In the genomic region with DNA sequence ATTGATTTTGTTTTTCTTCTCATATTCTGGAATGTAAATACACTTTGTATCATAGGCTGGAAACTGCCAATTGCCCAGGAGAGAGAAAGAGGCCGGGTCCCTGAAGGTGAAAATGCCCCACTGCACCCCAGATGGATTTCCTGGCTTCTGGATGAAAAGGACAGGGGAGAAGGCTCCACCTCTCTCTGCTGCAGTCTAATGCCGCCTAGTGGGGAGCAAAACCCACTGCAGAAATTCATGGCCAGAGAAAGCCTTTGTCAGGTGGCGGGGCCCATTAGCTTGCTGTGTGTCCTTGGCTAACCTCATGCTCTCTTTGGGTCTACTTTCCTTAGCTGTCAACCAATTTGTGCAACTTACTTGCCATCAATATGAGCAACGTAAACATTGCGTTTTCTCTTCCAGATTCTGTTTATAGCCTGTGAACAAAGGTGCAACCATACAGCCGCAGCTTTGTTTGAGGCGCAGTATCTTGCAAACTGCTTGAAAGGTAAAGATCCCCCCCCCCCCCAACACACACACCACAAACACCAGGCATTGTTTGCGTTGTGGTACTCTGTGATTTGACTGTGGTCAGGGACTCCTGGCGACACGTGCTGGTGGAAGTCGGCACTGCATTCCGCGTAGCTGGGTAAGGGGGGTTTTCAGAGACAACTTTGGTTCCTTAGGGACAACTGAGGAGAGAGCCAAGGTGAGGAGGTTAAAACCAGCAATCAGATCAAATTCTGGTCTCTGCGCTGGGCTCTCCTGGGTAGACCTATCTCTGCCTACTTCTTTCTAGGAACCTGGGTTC, we compare ENCODE assay signal across 9 mouse cellular contexts. TPM values are rescaled to one million over a fixed set of nuclear protein-coding genes. Genes with fewer than 3 reads are reported as not detected.
DNase-seq lines count a peak whose midpoint lies in the region; ATAC-seq and TF ChIP-seq lines count a peak whose summit lies in the region.
"Had no signal": no experiment of that assay in that cellular context is flagged by ENCODE, and none has a peak within 500 bp of the region (broad histone marks: within the 10 kb centered on the region; RNA-seq: fewer than 3 reads in every experiment).

No protein-coding gene starts in this region.

- ATAC-seq in forebrain, embryonic 14.5 days, result no peak
- ATAC-seq in forebrain, embryonic 12.5 days (ENCODE audit: low FRiP score), result no peak
- no peak for ATAC-seq in midbrain, embryonic 14.5 days (ENCODE audit: low FRiP score, low TSS enrichment)
- no peak for ATAC-seq in midbrain, embryonic 15.5 days (replicated peaks)
- ATAC-seq in midbrain, postnatal 0 days (ENCODE audit: low FRiP score), result no peak
- no peak for ATAC-seq in forebrain, embryonic 16.5 days

- TF ChIP-seq CTCF in midbrain, postnatal 0 days (IDR thresholded peaks at IDR 0.05), result peak; percentile 60

- no peaks in the 10 kb centered on the region for H3K36me3 ChIP-seq in forebrain, embryonic 14.5 days (ENCODE audit: control insufficient read depth, insufficient read depth, low read length)
- no peaks in the 10 kb centered on the region for H3K36me3 ChIP-seq in forebrain, embryonic 12.5 days (replicated peaks)
- H3K36me3 ChIP-seq in midbrain, embryonic 14.5 days (ENCODE audit: control insufficient read depth, insufficient read depth, low read length), result no peaks in the 10 kb centered on the region
- H3K36me3 ChIP-seq in midbrain, embryonic 15.5 days (replicated peaks), result no peaks in the 10 kb centered on the region
- H3K36me3 ChIP-seq in embryonic facial prominence, embryonic 10.5 days (replicated peaks), result no peaks in the 10 kb centered on the region
- no peaks in the 10 kb centered on the region for H3K36me3 ChIP-seq in midbrain, postnatal 0 days (ENCODE audit: insufficient read depth, low read length)
- no peaks in the 10 kb centered on the region for H3K36me3 ChIP-seq in forebrain, embryonic 16.5 days (ENCODE audit: control insufficient read depth, insufficient read depth)
- H3K36me3 ChIP-seq: neural tube, embryonic 13.5 days had no signal

- H3K27me3 ChIP-seq in forebrain, embryonic 14.5 days (replicated peaks; ENCODE audit: control insufficient read depth, insufficient read depth, low read length), result no peaks in the 10 kb centered on the region
- peaks cover 3% of the 10 kb centered on the region; the same call in 1 of the 2 replicates for H3K27me3 ChIP-seq in forebrain, embryonic 12.5 days
- H3K27me3 ChIP-seq in midbrain, embryonic 14.5 days (ENCODE audit: control insufficient read depth, insufficient read depth, low read length), result no peaks in the 10 kb centered on the region
- no peaks in the 10 kb centered on the region for H3K27me3 ChIP-seq in midbrain, embryonic 15.5 days (replicated peaks)
- H3K27me3 ChIP-seq in embryonic facial prominence, embryonic 10.5 days (replicated peaks; ENCODE audit: low read depth, poor library complexity, severe bottlenecking), result no peaks in the 10 kb centered on the region
- no peaks in the 10 kb centered on the region for H3K27me3 ChIP-seq in midbrain, postnatal 0 days (ENCODE audit: insufficient read depth, low read length)
- no peaks in the 10 kb centered on the region for H3K27me3 ChIP-seq in forebrain, embryonic 16.5 days (replicated peaks; ENCODE audit: control insufficient read depth, insufficient read depth, low read length)
- H3K27me3 ChIP-seq: neural tube, embryonic 13.5 days had no signal

- intact Hi-C loops in left cerebral cortex, postnatal 10 days (cut with DNase I), result loop anchor here (5.0 kb wide), 2 partner anchors 33 to 138 kb away; a partner anchor contains a TSS

- WGBS in forebrain, embryonic 14.5 days, result 37% methylated on average over 14 of the region's 14 CpGs
- WGBS in forebrain, embryonic 12.5 days, result 43% methylated on average over 14 of the region's 14 CpGs
- WGBS in midbrain, embryonic 14.5 days, result 43% methylated on average over 14 of the region's 14 CpGs
- WGBS in midbrain, embryonic 15.5 days, result 40% methylated on average over 14 of the region's 14 CpGs
- WGBS in embryonic facial prominence, embryonic 10.5 days, result 40% methylated on average over 14 of the region's 14 CpGs
- 42% methylated on average over 14 of the region's 14 CpGs for WGBS in midbrain, postnatal 0 days
- 36% methylated on average over 14 of the region's 14 CpGs for WGBS in forebrain, embryonic 16.5 days

- no peaks in the 10 kb centered on the region for H3K4me1 ChIP-seq in forebrain, embryonic 14.5 days (ENCODE audit: control insufficient read depth, insufficient read depth, low read length)
- H3K4me1 ChIP-seq in forebrain, embryonic 12.5 days, result peaks cover 9% of the 10 kb centered on the region
- 0 out of 2 replicates have a peak, but pooled peaks cover 2% of the 10 kb centered on the region for H3K4me1 ChIP-seq in midbrain, embryonic 14.5 days (ENCODE audit: control insufficient read depth, insufficient read depth, low read length)
- H3K4me1 ChIP-seq in midbrain, embryonic 15.5 days, result peaks cover 2% of the 10 kb centered on the region; the same call in 1 of the 2 replicates
- peaks cover 30% of the 10 kb centered on the region for H3K4me1 ChIP-seq in embryonic facial prominence, embryonic 10.5 days
- H3K4me1 ChIP-seq in midbrain, postnatal 0 days (ENCODE audit: insufficient read depth, low read length), result no peaks in the 10 kb centered on the region
- H3K4me1 ChIP-seq in forebrain, embryonic 16.5 days (replicated peaks; ENCODE audit: control insufficient read depth, insufficient read depth, low read length), result no peaks in the 10 kb centered on the region

- H3K27ac ChIP-seq in forebrain, embryonic 14.5 days (ENCODE audit: low read depth, low read length), result no peak overlapping the region
- H3K27ac ChIP-seq in forebrain, embryonic 12.5 days, result no peak overlapping the region
- no peak overlapping the region for H3K27ac ChIP-seq in midbrain, embryonic 14.5 days (replicated peaks; ENCODE audit: low read depth, low read length)
- H3K27ac ChIP-seq in midbrain, embryonic 15.5 days, result no peak overlapping the region
- H3K27ac ChIP-seq in embryonic facial prominence, embryonic 10.5 days (replicated peaks), result no peak overlapping the region
- no peak overlapping the region for H3K27ac ChIP-seq in midbrain, postnatal 0 days (ENCODE audit: low read depth, low read length)
- no peak overlapping the region for H3K27ac ChIP-seq in forebrain, embryonic 16.5 days (ENCODE audit: low read length)
- H3K27ac ChIP-seq: neural tube, embryonic 13.5 days had no signal

- no peak overlapping the region for H3K4me3 ChIP-seq in forebrain, embryonic 14.5 days (ENCODE audit: low read depth, low read length)
- no peak overlapping the region for H3K4me3 ChIP-seq in forebrain, embryonic 12.5 days (replicated peaks)
- no peak overlapping the region for H3K4me3 ChIP-seq in midbrain, embryonic 14.5 days (replicated peaks; ENCODE audit: low read depth, low read length)
- H3K4me3 ChIP-seq in midbrain, embryonic 15.5 days, result no peak overlapping the region
- H3K4me3 ChIP-seq in embryonic facial prominence, embryonic 10.5 days, result no peak overlapping the region
- H3K4me3 ChIP-seq in midbrain, postnatal 0 days (ENCODE audit: low read depth, low read length), result no peak overlapping the region
- no peak overlapping the region for H3K4me3 ChIP-seq in forebrain, embryonic 16.5 days (replicated peaks; ENCODE audit: low read length)
- H3K4me3 ChIP-seq: neural tube, embryonic 13.5 days had no signal

- no peak overlapping the region for H3K9ac ChIP-seq in forebrain, embryonic 14.5 days (ENCODE audit: low read length)
- no peak overlapping the region for H3K9ac ChIP-seq in forebrain, embryonic 12.5 days
- no peak overlapping the region for H3K9ac ChIP-seq in midbrain, embryonic 14.5 days (replicated peaks; ENCODE audit: low read length)
- no peak overlapping the region for H3K9ac ChIP-seq in midbrain, embryonic 15.5 days
- no peak overlapping the region for H3K9ac ChIP-seq in midbrain, postnatal 0 days (replicated peaks; ENCODE audit: low read length, poor library complexity, severe bottlenecking)
- H3K9ac ChIP-seq in forebrain, embryonic 16.5 days (replicated peaks; ENCODE audit: low read depth, low read length), result no peak overlapping the region
- H3K9ac ChIP-seq: neural tube, embryonic 13.5 days had no signal

- H3K4me2 ChIP-seq in forebrain, embryonic 14.5 days (ENCODE audit: low read length), result no peak overlapping the region
- no peak overlapping the region for H3K4me2 ChIP-seq in forebrain, embryonic 12.5 days
- no peak overlapping the region for H3K4me2 ChIP-seq in midbrain, embryonic 14.5 days (ENCODE audit: low read length)
- H3K4me2 ChIP-seq in midbrain, embryonic 15.5 days, result no peak overlapping the region
- no peak overlapping the region for H3K4me2 ChIP-seq in midbrain, postnatal 0 days (ENCODE audit: low read depth, low read length, poor library complexity, severe bottlenecking)
- no peak overlapping the region for H3K4me2 ChIP-seq in forebrain, embryonic 16.5 days (ENCODE audit: low read length)
- H3K4me2 ChIP-seq: neural tube, embryonic 13.5 days had no signal

- peak; percentile 39 for DNase-seq in forebrain, embryonic 14.5 days (ENCODE audit: low spot score)
- DNase-seq in midbrain, embryonic 14.5 days, result peak; percentile 59
- peak; percentile 54 for DNase-seq in embryonic facial prominence, embryonic 10.5 days (ENCODE audit: low spot score)
- DNase-seq in midbrain, postnatal 0 days (ENCODE audit: low spot score), result peak; percentile 33
- no peak for DNase-seq in left cerebral cortex, postnatal 10 days (ENCODE audit: extremely low spot score in 1 of 2, low spot score in 2 of 2)

- no peaks in the 10 kb centered on the region for H3K9me3 ChIP-seq in forebrain, embryonic 14.5 days (replicated peaks; ENCODE audit: control insufficient read depth, low read length)
- no peaks in the 10 kb centered on the region for H3K9me3 ChIP-seq in forebrain, embryonic 12.5 days
- H3K9me3 ChIP-seq in midbrain, embryonic 14.5 days (ENCODE audit: control insufficient read depth, low read length), result no peaks in the 10 kb centered on the region
- H3K9me3 ChIP-seq in midbrain, embryonic 15.5 days, result no peaks in the 10 kb centered on the region
- no peaks in the 10 kb centered on the region for H3K9me3 ChIP-seq in embryonic facial prominence, embryonic 10.5 days
- no peaks in the 10 kb centered on the region for H3K9me3 ChIP-seq in midbrain, postnatal 0 days (ENCODE audit: low read length)
- no peaks in the 10 kb centered on the region for H3K9me3 ChIP-seq in forebrain, embryonic 16.5 days (ENCODE audit: control insufficient read depth, low read length)
- H3K9me3 ChIP-seq: neural tube, embryonic 13.5 days had no signal

RNA-seq across cellular contexts. Expression of a gene that starts 13.4 kb away (rescaled TPM):
- 0.11 and 0.38 TPM in 2 replicates for polyA plus RNA-seq in forebrain, embryonic 14.5 days (2014; fragmentation: Nextera tagmentation; extraction: Ambion mirVana)
- polyA plus RNA-seq in forebrain, embryonic 12.5 days (2016; fragmentation: Nextera tagmentation; extraction: Ambion mirVana), result 0.95 and 1.5 TPM in 2 replicates
- 1.4 TPM in 2 replicates for polyA plus RNA-seq in midbrain, embryonic 14.5 days (2014; fragmentation: Nextera tagmentation; extraction: Ambion mirVana)
- 1.3 and 2.0 TPM in 2 replicates for polyA plus RNA-seq in midbrain, embryonic 15.5 days (2015; fragmentation: Nextera tagmentation; extraction: Ambion mirVana)
- 1.7 and 1.8 TPM in 2 replicates for polyA plus RNA-seq in embryonic facial prominence, embryonic 10.5 days (2016; fragmentation: Nextera tagmentation; extraction: Ambion mirVana)
- 5.8 and 8.0 TPM in 2 replicates for total RNA-seq in midbrain, postnatal 0 days (2014; rRNA removed)
- 4.4 and 5.4 TPM in 2 replicates for polyA plus RNA-seq in midbrain, postnatal 0 days (2015; fragmentation: Nextera tagmentation; extraction: Ambion mirVana)
- 10 to 100 TPM in 1 of 2 experiments, 1 to 10 TPM in 1; 7.8 to 10.0 TPM for total RNA-seq in left cerebral cortex, postnatal 10 days (2021)
- polyA plus RNA-seq in forebrain, embryonic 16.5 days (2015; fragmentation: Nextera tagmentation; extraction: Ambion mirVana), result 0.32 and 0.56 TPM in 2 replicates

RNA-seq across cellular contexts. Expression of a gene that starts 14.0 kb away (rescaled TPM):
- polyA plus RNA-seq in forebrain, embryonic 14.5 days (2014; fragmentation: Nextera tagmentation; extraction: Ambion mirVana), result 5.4 and 6.8 TPM in 2 replicates
- polyA plus RNA-seq in forebrain, embryonic 12.5 days (2016; fragmentation: Nextera tagmentation; extraction: Ambion mirVana), result 7.5 and 10.2 TPM in 2 replicates
- polyA plus RNA-seq in midbrain, embryonic 14.5 days (2014; fragmentation: Nextera tagmentation; extraction: Ambion mirVana), result 8.0 and 11.5 TPM in 2 replicates
- 10.5 and 10.7 TPM in 2 replicates for polyA plus RNA-seq in midbrain, embryonic 15.5 days (2015; fragmentation: Nextera tagmentation; extraction: Ambion mirVana)
- polyA plus RNA-seq in embryonic facial prominence, embryonic 10.5 days (2016; fragmentation: Nextera tagmentation; extraction: Ambion mirVana), result 0.68 and 4.9 TPM in 2 replicates
- not detected in 2 replicates for total RNA-seq in midbrain, postnatal 0 days (2014; rRNA removed)
- polyA plus RNA-seq in midbrain, postnatal 0 days (2015; fragmentation: Nextera tagmentation; extraction: Ambion mirVana), result 11.2 and 12.0 TPM in 2 replicates
- 10 to 100 TPM; 47.2 to 47.5 TPM for total RNA-seq in left cerebral cortex, postnatal 10 days (2021)
- polyA plus RNA-seq in forebrain, embryonic 16.5 days (2015; fragmentation: Nextera tagmentation; extraction: Ambion mirVana), result 8.2 and 11.7 TPM in 2 replicates

RNA-seq across cellular contexts. Expression of a gene that starts 14.3 kb away (rescaled TPM):
- 21.3 and 24.8 TPM in 2 replicates for polyA plus RNA-seq in forebrain, embryonic 14.5 days (2014; fragmentation: Nextera tagmentation; extraction: Ambion mirVana)
- 31.2 and 34.5 TPM in 2 replicates for polyA plus RNA-seq in forebrain, embryonic 12.5 days (2016; fragmentation: Nextera tagmentation; extraction: Ambion mirVana)
- polyA plus RNA-seq in midbrain, embryonic 14.5 days (2014; fragmentation: Nextera tagmentation; extraction: Ambion mirVana), result 28.8 and 29.9 TPM in 2 replicates
- polyA plus RNA-seq in midbrain, embryonic 15.5 days (2015; fragmentation: Nextera tagmentation; extraction: Ambion mirVana), result 33.4 and 37.9 TPM in 2 replicates
- polyA plus RNA-seq in embryonic facial prominence, embryonic 10.5 days (2016; fragmentation: Nextera tagmentation; extraction: Ambion mirVana), result 40.2 and 43.7 TPM in 2 replicates
- 45.5 and 65.9 TPM in 2 replicates for total RNA-seq in midbrain, postnatal 0 days (2014; rRNA removed)
- polyA plus RNA-seq in midbrain, postnatal 0 days (2015; fragmentation: Nextera tagmentation; extraction: Ambion mirVana), result 33.5 and 35.3 TPM in 2 replicates
- total RNA-seq in left cerebral cortex, postnatal 10 days (2021), result 10 to 100 TPM; 48.4 to 50.2 TPM
- 30.2 and 30.6 TPM in 2 replicates for polyA plus RNA-seq in forebrain, embryonic 16.5 days (2015; fragmentation: Nextera tagmentation; extraction: Ambion mirVana)

RNA-seq across cellular contexts. Expression of a gene that starts 43.4 kb away (rescaled TPM):
- polyA plus RNA-seq in forebrain, embryonic 14.5 days (2014; fragmentation: Nextera tagmentation; extraction: Ambion mirVana), result 238 and 265 TPM in 2 replicates
- 303 and 311 TPM in 2 replicates for polyA plus RNA-seq in forebrain, embryonic 12.5 days (2016; fragmentation: Nextera tagmentation; extraction: Ambion mirVana)
- 286 and 299 TPM in 2 replicates for polyA plus RNA-seq in midbrain, embryonic 14.5 days (2014; fragmentation: Nextera tagmentation; extraction: Ambion mirVana)
- 327 TPM in 2 replicates for polyA plus RNA-seq in midbrain, embryonic 15.5 days (2015; fragmentation: Nextera tagmentation; extraction: Ambion mirVana)
- 384 and 394 TPM in 2 replicates for polyA plus RNA-seq in embryonic facial prominence, embryonic 10.5 days (2016; fragmentation: Nextera tagmentation; extraction: Ambion mirVana)
- 191 and 233 TPM in 2 replicates for total RNA-seq in midbrain, postnatal 0 days (2014; rRNA removed)
- polyA plus RNA-seq in midbrain, postnatal 0 days (2015; fragmentation: Nextera tagmentation; extraction: Ambion mirVana), result 402 and 414 TPM in 2 replicates
- 100 to 1,000 TPM; 245 to 255 TPM for total RNA-seq in left cerebral cortex, postnatal 10 days (2021)
- 273 and 281 TPM in 2 replicates for polyA plus RNA-seq in forebrain, embryonic 16.5 days (2015; fragmentation: Nextera tagmentation; extraction: Ambion mirVana)

Comparison
In these comparisons a context has a peak if more than half of its experiments do, and no peak if none do; other contexts are left out.
1. DNase-seq: peak in forebrain, embryonic 14.5 days (single experiment), midbrain, embryonic 14.5 days (single experiment), embryonic facial prominence, embryonic 10.5 days (single experiment) and midbrain, postnatal 0 days (single experiment); none in left cerebral cortex, postnatal 10 days (0 of 2).